Mouse (Mus musculus) midbrain, embryonic 14.5 days (tissue): ENCODE data around the gene S100a7a. TPM values are rescaled to one million over a fixed set of nuclear protein-coding genes. Genes with fewer than 3 reads are reported as not detected.
A peak's percentile ranks its signal among the peaks of the same experiment; 100 is the strongest.

Experiments used
- ATAC-seq: fragments of 200-750 bp; cut with Nextera tagmentation; 2 replicates; pipeline ENCODE4 v1.8.0; 2017; ENCODE audit warnings: moderate number of reproducible peaks, moderate library complexity; ENCODE audit not compliant: low FRiP score, low TSS enrichment
- DNase-seq: peaks from one replicate; pipeline ENCODE4 v3.0.0-alpha.2; 2015
- H3K27ac ChIP-seq: fragments of 300-500 bp; sonication (generic); replicated peaks from 2 replicates; pipeline ENCODE4 v1.5.1; 2014; ENCODE audit warnings: mild to moderate bottlenecking, low read depth, low read length, moderate library complexity
- H3K27me3 ChIP-seq: fragments of 300-500 bp; sonication (generic); 2 replicates; pipeline ENCODE4 v1.6.1; 2014; ENCODE audit warnings: low read length, control low read depth, mixed read lengths; ENCODE audit not compliant: control insufficient read depth, insufficient read depth
- H3K36me3 ChIP-seq: fragments of 300-500 bp; sonication (generic); 2 replicates; pipeline ENCODE4 v1.6.1; 2014; ENCODE audit warnings: low read length, control low read depth; ENCODE audit not compliant: control insufficient read depth, insufficient read depth
- H3K4me1 ChIP-seq: fragments of 300-500 bp; sonication (generic); 2 replicates; pipeline ENCODE4 v1.6.1; 2014; ENCODE audit warnings: mild to moderate bottlenecking, antibody characterized with exemption, low read length, control low read depth; ENCODE audit not compliant: control insufficient read depth, insufficient read depth
- H3K4me2 ChIP-seq: fragments of 300-500 bp; sonication (generic); 2 replicates; pipeline ENCODE4 v1.6.1; 2014; ENCODE audit warnings: mild to moderate bottlenecking, low read length, moderate library complexity
- H3K4me3 ChIP-seq: fragments of 300-500 bp; sonication (generic); replicated peaks from 2 replicates; pipeline ENCODE4 v1.5.1; 2014; ENCODE audit warnings: low read depth, low read length
- H3K9ac ChIP-seq: fragments of 300-500 bp; sonication (generic); replicated peaks from 2 replicates; pipeline ENCODE4 v1.6.1; 2014; ENCODE audit warnings: mild to moderate bottlenecking, low read length, moderate library complexity
- H3K9me3 ChIP-seq: fragments of 300-500 bp; sonication (generic); 2 replicates; pipeline ENCODE4 v1.6.1; 2016; ENCODE audit warnings: low read length, control low read depth, mixed read lengths; ENCODE audit not compliant: control insufficient read depth
- WGBS: fragments of 180-500 bp; shearing (Covaris S2); extraction: QIAGEN DNeasy Blood & Tissue Kit; methylation state at CpG from one replicate; pipeline ENCODE4 v1.1.7; 2014; 5-methylcytosine and 5-hydroxymethylcytosine counted together
- polyA plus RNA-seq: library from polyadenylated mRNA; unstranded; fragments of >200 nt; fragmentation: Nextera tagmentation; extraction: Ambion mirVana; gene quantifications from 2 replicates; pipeline ENCODE4 v1.2.1, GENCODE M21; 2014

Gene S100a7a
- polyA plus RNA-seq, 1 experiment from 2014 or later: not detected

DNA sequence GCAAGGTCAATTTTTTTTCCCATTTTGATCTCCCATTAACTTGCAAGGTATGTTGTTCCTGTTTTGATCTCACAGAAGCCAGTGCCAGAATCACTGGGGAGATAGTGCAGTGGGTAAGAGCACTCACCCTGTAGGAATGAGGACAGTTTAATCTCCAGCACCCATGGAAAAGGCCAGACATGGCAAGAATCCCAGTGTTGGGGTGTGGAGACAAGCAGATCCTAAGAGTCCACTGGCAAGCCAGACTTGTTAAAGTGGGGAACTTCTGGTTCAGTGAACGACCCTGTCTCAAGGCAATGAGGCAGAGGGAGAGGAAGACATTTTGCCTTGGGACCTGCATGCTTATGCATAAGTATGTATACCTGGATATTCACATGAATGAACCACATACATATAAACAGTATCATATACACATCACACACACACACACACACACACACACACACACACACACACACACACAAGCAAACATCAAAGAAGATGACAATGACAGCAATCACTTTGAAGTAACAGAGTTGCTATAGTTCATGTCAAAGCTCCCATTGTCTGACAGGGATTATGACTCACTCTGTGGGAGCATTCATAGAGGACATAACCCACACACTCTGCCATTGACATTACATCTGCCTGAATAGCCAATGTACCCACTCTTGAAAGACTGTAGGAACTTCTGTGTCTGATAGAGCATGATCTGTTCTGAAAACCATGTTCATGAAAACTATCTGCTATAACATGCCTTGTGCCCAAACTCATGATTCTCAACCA is 15.1 kb upstream of the S100a7a start:
- 86% methylated on average over 1 of the region's 1 CpGs for WGBS
- no peak for ATAC-seq

DNA sequence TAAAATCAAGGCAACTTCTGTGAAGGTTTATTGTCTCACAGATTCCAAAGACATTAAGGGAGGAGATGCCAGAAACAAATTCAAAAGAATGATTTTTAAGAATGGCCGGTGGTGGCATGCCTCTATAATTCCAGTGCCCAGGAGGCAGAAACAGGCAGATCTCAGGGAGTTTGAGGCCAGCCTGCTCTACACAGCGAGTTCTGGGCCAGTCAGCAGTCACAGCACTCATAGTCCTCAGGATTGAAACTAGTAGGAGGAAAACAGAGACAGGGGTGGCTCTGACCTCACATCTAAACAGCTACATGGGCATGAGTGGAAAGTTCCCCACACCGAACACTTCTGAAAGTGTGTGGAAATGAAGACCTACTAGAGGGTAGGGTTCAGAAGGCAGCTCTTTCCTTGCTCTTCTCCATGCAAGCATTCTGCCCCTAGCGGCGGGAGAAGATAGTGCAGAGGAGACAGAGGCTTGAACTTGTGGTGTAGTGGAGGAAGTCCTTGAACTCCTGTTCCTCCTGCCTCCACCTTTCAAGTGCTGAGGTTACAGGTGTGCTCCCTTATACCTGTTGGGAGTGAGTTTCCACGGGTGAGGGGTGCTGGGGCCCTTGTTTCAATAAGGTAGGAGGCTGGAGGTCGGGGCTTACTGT is 14.2 kb upstream of the S100a7a start:
- Histone ChIP-seq H3K4me2 (no peak overlapping the region), H3K9ac (no peak overlapping the region), H3K36me3 (no peaks in the 10 kb centered on the region), H3K4me3 (no peak overlapping the region), H3K27me3 (no peaks in the 10 kb centered on the region), H3K4me1 (no peaks in the 10 kb centered on the region), H3K9me3 (no peaks in the 10 kb centered on the region), H3K27ac (no peak overlapping the region)
- ATAC-seq (no peak), DNase-seq (peak; percentile 17)
- WGBS: 55% methylated on average over 7 of the region's 7 CpGs

More for the DNA sequence above, 15.1 kb upstream of the S100a7a start:
- no peaks in the 10 kb centered on the region for H3K27me3 ChIP-seq
- H3K9me3 ChIP-seq: no peaks in the 10 kb centered on the region
- H3K4me2 ChIP-seq: no peak overlapping the region
- DNase-seq: no peak
- H3K9ac ChIP-seq: no peak overlapping the region
- no peak overlapping the region for H3K4me3 ChIP-seq
- no peaks in the 10 kb centered on the region for H3K36me3 ChIP-seq
- no peaks in the 10 kb centered on the region for H3K4me1 ChIP-seq
- H3K27ac ChIP-seq: no peak overlapping the region

DNA sequence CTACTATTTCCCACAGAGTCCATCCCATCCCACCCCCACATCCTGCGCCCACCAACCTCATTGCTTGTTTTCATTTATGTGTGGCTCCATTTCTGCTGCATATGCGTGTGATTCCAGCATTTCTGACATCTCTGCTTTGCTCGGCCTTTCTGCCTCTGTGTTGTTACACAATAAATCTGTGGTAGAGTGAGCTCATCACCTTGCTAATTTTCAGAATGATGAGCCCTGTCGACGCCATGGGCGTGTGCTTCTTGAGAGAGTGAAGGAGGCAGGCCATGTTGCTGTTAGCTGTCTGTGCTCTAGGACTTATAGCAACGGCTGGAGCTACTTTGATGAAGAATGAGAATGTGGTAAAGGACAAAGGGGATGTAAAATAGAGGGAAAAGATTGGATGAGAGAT is 12.8 kb upstream of the S100a7a start:
- Histone ChIP-seq H3K36me3 (no peaks in the 10 kb centered on the region), H3K4me2 (no peak overlapping the region), H3K27me3 (no peaks in the 10 kb centered on the region), H3K9me3 (no peaks in the 10 kb centered on the region), H3K9ac (no peak overlapping the region), H3K4me3 (no peak overlapping the region), H3K27ac (no peak overlapping the region), H3K4me1 (no peaks in the 10 kb centered on the region)
- DNase-seq (no peak), ATAC-seq (no peak)
- WGBS: 89% methylated on average over 7 of the region's 7 CpGs

DNA sequence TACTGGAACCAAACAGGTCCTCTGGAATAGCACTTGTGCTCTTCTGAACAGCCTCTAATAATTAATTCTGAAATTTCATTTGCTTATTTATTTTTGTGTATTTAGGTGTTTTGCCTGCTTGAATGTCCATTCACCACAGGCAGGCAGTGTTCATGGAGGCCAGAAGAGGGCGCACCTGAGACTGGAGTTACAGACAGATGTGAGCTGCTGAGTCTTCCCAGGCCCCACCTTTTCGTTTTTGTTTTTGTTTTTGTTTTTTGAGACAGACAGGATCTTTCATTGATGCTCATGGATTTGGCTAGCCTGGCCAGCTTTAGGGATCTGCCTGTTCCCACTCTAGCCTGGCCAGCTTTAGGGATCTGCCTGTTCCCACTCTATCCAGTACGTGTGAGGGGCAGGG is 9.6 kb upstream of the S100a7a start:
- Histone ChIP-seq H3K27me3 (no peaks in the 10 kb centered on the region), H3K4me2 (no peak overlapping the region), H3K27ac (no peak overlapping the region), H3K9ac (no peak overlapping the region), H3K36me3 (no peaks in the 10 kb centered on the region), H3K4me1 (no peaks in the 10 kb centered on the region), H3K9me3 (no peaks in the 10 kb centered on the region), H3K4me3 (no peak overlapping the region)
- ATAC-seq (no peak), DNase-seq (peak; percentile 11)
- 56% methylated on average over 3 of the region's 3 CpGs for WGBS

DNA sequence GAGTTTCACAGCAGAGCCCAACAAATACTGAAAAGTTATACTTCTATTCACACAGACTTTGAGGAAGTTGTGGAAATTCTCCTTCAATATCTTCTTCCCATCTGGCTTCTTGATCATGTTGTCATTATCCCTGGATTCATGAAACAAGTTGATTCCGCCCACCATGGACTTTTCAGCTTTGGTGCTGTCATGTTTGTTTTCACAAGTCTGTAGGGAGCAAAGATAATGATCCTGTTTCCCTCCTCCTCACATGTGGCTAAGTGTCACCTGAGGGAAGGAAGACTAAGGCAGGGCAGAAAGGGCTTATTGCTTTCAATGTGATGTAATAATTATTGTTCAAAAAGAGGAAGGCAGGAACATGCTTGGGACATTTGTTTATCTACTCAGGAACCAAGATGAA is 6.5 kb upstream of the S100a7a start:
- ATAC-seq: no peak
- WGBS: 90% methylated on average over 1 of the region's 1 CpGs
- no peaks in the 10 kb centered on the region for H3K4me1 ChIP-seq

DNA sequence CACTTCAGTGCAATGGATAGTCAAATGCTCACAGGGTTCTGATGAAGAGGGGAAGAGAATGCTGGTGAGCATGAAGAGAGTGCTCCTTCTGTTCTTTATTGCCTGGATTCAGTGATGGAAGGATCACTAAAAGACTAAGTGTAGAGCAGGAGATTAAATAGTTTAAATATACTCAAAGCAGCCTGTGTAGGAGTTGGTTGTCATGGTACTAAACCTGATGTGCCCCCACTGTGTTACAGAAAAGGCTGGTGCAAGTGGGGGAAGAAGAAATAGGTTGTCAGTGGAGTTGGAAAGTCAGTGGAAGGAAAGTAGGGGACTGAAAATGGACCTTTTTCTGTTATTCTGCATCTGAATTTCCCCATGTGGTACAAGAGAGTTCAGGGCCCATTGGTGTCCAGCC is 4.8 kb upstream of the S100a7a start:
- H3K9me3 ChIP-seq: no peaks in the 10 kb centered on the region
- H3K27ac ChIP-seq: no peak overlapping the region
- DNase-seq (no peak), ATAC-seq (no peak)
- H3K9ac ChIP-seq: no peak overlapping the region
- H3K27me3 ChIP-seq: no peaks in the 10 kb centered on the region
- no peaks in the 10 kb centered on the region for H3K4me1 ChIP-seq
- no peaks in the 10 kb centered on the region for H3K36me3 ChIP-seq
- H3K4me2 ChIP-seq: no peak overlapping the region
- H3K4me3 ChIP-seq: no peak overlapping the region

More for the DNA sequence above, 6.5 kb upstream of the S100a7a start:
- Histone ChIP-seq H3K4me3 (no peak overlapping the region), H3K36me3 (no peaks in the 10 kb centered on the region), H3K27ac (no peak overlapping the region), H3K27me3 (no peaks in the 10 kb centered on the region), H3K9me3 (no peaks in the 10 kb centered on the region), H3K9ac (no peak overlapping the region), H3K4me2 (no peak overlapping the region)
- DNase-seq: no peak

DNA sequence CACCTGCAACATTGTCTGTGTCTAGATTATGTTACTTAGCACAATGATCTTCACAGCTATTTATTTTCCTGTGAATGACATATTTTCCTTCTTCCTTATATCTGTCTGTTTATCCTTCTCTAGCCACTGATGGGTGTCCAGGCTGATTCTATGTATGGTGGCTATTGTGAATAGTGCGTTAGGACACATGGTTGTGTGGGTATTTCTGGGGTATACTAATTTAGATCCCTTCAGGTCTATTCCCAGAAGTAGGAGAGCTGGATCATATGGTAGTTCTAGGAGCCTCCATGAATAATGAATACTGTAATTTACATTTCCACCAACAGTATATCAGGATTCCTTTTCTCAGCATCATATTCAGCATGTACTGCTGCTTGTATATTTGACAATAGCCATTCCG is 4.0 kb upstream of the S100a7a start:
- no peaks in the 10 kb centered on the region for H3K9me3 ChIP-seq
- DNase-seq (no peak), ATAC-seq (no peak)
- no peaks in the 10 kb centered on the region for H3K4me1 ChIP-seq
- H3K4me2 ChIP-seq: no peak overlapping the region
- 90% methylated on average over 2 of the region's 2 CpGs for WGBS
- no peak overlapping the region for H3K9ac ChIP-seq
- no peaks in the 10 kb centered on the region for H3K27me3 ChIP-seq
- no peaks in the 10 kb centered on the region for H3K36me3 ChIP-seq
- no peak overlapping the region for H3K27ac ChIP-seq
- H3K4me3 ChIP-seq: no peak overlapping the region

DNA sequence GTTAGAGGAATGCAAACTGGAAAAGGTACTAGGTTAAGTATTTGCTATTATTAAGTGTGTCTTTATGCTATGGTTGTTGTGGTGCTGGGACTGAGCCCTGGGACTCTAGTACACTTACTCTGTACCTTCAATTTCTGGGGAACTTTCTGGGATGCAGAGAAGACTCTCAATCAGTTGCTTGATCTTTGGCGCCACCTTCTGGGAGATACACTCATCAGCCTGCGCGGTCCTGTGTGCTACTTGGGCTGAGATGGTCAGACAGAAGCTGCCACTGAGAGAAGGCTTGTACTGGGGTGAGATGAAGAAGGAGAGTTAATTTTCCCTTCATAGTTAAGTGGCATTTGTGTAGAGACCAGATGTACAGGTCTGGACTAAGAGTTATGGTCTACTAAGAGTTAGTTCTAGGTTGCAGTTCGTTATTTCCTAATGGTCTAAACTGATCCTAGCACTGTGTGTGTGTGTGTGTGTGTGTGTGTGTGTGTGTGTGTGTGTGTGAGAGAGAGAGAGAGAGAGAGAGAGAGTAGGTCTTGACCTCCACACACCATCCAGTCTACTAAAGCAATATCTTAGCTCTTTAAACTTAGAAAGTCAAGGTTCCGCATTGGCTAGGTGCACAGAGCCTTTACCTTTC is 824 bp upstream of the S100a7a start:
- H3K4me3 ChIP-seq: no peak overlapping the region
- no peak overlapping the region for H3K27ac ChIP-seq
- H3K27me3 ChIP-seq: no peaks in the 10 kb centered on the region
- no peak overlapping the region for H3K9ac ChIP-seq
- DNase-seq: peak; percentile 94
- no peaks in the 10 kb centered on the region for H3K9me3 ChIP-seq
- H3K4me1 ChIP-seq: no peaks in the 10 kb centered on the region
- ATAC-seq: peak; percentile 69
- no peaks in the 10 kb centered on the region for H3K36me3 ChIP-seq
- WGBS: 38% methylated on average over 5 of the region's 5 CpGs
- H3K4me2 ChIP-seq: no peak overlapping the region

DNA sequence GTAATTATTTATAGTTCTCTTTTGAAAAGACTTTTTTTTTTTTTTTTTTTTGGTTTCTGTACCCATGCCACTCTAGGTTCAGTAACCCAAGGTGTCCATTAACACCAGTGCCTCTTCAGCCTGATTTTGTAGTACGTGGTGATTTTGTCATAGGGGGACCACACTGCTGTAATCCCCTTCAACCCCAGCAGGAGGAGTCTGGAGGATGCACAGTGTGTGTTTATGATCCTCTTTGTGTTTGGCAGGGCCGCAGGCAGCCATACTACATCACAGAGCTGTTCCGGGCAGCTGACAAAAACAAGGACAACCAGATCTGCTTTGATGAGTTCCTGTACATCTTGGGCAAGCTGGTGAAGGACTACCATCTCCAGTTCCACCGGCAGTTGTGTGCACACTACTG is 3.6 kb downstream of the S100a7a start:
- DNase-seq: peak; percentile 6
- Histone ChIP-seq H3K4me1 (no peaks in the 10 kb centered on the region), H3K4me3 (no peak overlapping the region), H3K36me3 (no peaks in the 10 kb centered on the region), H3K27me3 (no peaks in the 10 kb centered on the region), H3K9me3 (no peaks in the 10 kb centered on the region), H3K9ac (no peak overlapping the region), H3K27ac (no peak overlapping the region), H3K4me2 (no peak overlapping the region)
- WGBS: 76% methylated on average over 4 of the region's 4 CpGs
- ATAC-seq: no peak
